Mouse (Mus musculus): Measurements from ENCODE around the gene Trcg1.
"Not testable (repeated sequence)": the region's sequence is repeated elsewhere in the genome, so short reads cannot be mapped to it uniquely, and the experiment has no call there.

Trcg1 gene

DNA sequence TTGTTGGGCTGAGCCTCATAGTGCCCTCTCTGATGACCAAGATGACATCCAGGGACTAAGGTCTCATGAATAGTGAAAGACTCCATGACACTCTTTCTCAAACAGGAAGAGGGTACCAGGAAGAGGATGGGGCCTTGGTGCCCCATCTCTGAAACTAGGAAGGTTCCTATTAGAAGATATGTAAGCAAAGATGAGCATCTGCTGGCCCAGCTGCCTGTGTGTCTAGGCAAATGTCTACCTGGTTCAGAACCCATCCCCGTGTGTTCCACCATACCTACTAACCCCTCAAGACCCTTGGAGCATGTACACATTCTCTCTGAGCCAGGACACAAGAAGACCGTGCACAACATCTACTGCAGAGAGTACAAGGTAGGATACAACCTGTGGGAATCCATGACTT, at the start of gene Trcg1:
Gene Trcg1 (plus strand): TSS at position 301 of the 400 bp plus-strand sequence.
- DNase-seq: no peak

GRCm38 (mm10) chr9:57196708-57197107, 39.6 kb upstream of the Trcg1 start:
- DNase-seq: no peak

- DNase-seq: no peak
Observed at GRCm38 (mm10) chr9:57197414-57197813, 38.9 kb upstream of the Trcg1 start.

DNA sequence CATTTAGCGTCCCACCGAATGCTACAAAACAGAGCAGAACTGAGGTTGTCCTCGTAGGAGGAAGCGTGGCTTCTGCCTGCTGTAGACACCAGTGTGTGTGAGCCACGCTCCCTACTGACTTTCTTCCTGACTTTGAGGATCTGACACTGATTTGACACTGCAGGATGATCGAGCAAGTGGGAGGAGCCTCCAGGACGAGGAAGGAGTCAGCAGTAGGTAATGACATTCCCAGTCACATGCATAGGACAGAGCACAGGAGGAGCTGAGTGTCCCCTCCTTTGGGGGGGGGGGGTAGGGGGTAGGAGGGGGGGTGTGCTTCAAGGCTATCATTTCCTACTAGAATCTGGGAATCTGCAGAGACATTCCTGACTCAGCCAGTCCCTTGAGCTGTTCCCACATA, 33.4 kb upstream of the Trcg1 start:
- no peak for DNase-seq

DNA sequence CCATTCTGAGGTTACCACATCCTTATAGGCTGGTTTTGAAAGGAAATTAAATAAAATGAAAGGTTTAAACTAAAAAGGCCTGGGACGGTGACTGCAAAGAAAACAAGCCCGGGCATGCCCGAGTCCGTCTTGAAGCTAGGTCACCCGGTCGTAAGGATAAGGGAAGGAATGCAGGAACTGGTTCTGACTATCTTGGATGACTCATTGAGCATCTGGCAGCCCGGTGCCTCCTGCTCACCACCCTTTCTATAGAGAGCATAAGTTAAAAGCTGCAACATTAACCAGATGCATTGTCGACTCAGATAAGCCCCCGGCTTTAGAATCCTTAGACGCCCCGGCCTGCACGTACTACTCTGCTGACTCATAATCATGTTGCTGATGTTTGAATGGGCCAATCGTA, 32.8 kb upstream of the Trcg1 start:
- DNase-seq: not testable (repeated sequence)

GRCm38 (mm10) chr9:57206896-57207295, 29.5 kb upstream of the Trcg1 start:
- DNase-seq: no peak

GRCm38 (mm10) chr9:57209316-57209715, 27.0 kb upstream of the Trcg1 start:
- peak in 1 of 2 experiments; percentile 60 for DNase-seq

- no peak for DNase-seq
Observed at GRCm38 (mm10) chr9:57212448-57213222, 23.7 kb upstream of the Trcg1 start.

DNA sequence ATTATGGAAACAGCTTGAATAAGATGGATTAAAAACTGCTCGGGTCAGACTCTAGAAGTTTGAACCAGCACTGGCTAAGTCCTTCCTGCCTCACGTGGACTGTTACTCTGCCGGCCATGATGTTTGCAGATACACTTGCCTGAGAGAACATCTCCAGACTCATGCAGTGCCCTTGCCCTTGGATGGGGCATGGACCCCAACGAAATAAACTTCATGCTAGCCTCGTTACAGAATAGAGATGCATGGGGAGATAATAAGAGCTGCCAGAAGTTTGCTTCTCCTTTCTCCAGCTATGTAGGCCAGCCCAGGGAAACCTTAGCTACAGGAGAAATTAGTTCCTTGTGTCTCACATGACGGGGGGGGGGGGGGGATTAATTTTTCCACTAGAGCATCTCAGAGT, 21.9 kb upstream of the Trcg1 start:
- no peak for DNase-seq

DNA sequence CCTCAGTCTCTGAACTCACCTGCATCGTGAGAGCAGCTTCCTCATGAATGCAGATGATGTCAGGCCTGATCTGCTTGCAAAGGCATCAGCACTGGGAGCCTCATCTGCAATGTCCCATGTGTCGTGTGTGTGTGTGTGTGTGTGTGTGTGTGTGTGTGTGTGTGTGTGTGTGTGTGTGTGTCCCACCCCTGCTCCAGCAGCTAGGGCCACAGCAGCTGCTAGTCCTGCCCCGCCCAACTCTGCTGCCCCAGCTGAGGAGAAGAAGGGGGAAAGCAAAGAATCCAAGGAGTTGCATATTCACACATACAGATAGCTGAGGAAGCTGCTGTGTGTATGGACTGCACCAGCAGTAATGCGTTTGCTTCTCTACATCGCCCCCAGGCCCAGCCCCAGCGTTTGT, 19.1 kb upstream of the Trcg1 start:
- DNase-seq: no peak

DNA sequence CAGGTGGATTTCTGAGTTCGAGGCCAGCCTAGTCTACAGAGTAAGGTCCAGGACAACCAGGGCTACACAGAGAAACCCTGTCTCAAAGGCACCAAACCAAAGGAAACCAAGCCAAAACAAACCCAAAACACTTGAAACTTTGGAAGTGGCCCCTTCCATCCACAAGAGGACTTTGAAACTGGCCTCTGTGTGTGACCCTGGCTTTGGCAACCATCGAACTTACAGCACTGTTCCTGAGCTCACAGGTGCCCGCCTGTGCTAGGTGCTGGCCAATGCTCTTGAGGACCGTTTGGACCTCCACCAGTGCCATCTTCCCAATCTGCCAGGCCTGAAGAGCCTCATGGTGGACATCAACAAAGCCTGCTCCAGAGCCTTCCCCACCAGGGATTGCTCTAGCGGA, 17.6 kb upstream of the Trcg1 start:
- DNase-seq: no peak

- no peak for DNase-seq
Observed at GRCm38 (mm10) chr9:57219511-57219910, 16.8 kb upstream of the Trcg1 start.

DNA sequence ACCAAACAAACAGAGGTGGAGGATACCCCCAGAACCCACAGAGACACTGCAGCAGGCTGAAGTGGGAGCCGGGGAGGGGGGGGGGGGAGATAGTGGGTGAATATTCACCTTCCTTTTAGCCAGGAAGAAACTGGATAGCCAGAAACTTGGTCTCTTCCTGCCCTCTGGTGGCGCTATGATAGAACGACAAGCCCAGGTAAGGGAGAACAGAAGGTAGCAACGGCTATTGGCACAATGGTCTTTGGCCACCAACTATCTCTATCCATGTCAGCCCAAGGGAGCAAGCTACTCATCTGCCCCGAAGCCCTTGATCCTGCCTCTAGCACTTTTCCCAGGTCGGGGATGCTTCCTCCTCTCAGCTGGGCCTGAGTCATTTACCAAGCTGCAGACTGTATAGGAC, 16.0 kb upstream of the Trcg1 start:
- peak; percentile 51 to 68 for DNase-seq

DNA sequence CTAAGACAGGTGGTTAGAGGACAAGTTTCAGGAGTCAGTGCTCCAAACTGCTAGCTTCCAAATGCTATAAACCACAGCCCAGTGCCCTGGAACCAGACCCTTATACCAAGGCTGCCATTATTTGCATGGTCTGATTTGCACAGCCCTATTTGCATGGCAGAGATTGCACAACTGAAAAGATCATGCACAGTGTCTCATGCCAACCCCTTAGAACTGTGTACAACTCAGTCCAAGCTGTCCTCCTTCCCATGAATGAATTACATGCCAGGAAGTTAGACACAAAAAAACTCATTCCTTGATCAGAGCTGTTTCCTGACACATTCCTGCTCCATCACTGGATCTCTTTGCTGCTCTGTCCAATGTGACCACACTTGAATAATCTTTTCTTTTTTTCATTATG, 13.0 kb upstream of the Trcg1 start:
- DNase-seq: no peak

- DNase-seq: no peak
Observed at GRCm38 (mm10) chr9:57225780-57226627, 10.4 kb upstream of the Trcg1 start.

GRCm38 (mm10) chr9:57226628-57227122, 9.7 kb upstream of the Trcg1 start:
- not testable (repeated sequence) for DNase-seq

GRCm38 (mm10) chr9:57227203-57227602, 9.2 kb upstream of the Trcg1 start:
- peak; percentile 37 to 46 for DNase-seq

GRCm38 (mm10) chr9:57228186-57228585, 8.2 kb upstream of the Trcg1 start:
- DNase-seq: no peak

- peak; percentile 88 to 92 for DNase-seq
Observed at GRCm38 (mm10) chr9:57229726-57230125, 6.6 kb upstream of the Trcg1 start.

GRCm38 (mm10) chr9:57230146-57230783, 6.1 kb upstream of the Trcg1 start:
- no peak for DNase-seq

DNA sequence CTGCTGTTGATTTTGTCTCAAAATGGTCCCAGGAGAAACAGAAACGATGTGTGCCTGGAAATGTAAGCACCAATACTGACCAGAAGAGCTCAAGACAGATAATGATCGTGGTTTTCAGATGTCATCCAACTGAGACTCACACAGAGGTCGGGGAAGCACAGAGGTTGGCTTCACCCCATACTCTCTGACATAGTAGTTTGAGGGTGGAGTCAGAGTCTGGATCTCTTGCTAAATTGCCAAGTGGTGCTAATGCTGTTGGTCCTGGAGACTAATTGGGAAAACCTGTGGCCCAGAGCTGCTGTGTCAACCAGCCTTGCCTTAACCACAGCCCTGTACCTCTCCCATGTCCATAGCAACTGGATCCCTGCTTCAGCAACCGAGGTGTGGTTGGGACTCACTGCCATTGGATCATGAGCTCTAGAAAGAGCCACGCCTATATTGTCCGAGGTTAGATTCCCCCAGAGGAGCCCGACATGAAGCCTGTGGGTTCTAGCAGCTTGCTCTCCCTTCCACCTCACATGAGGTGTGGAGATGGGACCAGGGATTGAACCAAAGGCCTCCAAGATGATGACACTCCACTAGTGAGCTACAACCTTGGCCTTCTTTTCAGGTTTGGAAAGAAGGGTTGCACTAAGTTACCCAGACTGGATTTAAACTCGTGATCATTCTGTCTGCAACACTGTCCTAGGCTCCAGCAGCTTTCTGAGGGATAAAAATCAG, 4.7 kb upstream of the Trcg1 start:
- DNase-seq: no peak

- DNase-seq: no peak
Observed at GRCm38 (mm10) chr9:57232341-57232940, 3.9 kb upstream of the Trcg1 start.

Data from kidney, adult 8-10 months (tissue).